Mouse (Mus musculus) spleen, postnatal 10 days (tissue): ENCODE measurements around the gene Rsu1.

ENCODE experiments used
- DNase-seq, 2 experiments: peaks; one replicate each; pipeline ENCODE4 v3.0.0; 2021 to 2022; ENCODE audit warnings: low spot score in 2 of 2

Gene Rsu1

DNA sequence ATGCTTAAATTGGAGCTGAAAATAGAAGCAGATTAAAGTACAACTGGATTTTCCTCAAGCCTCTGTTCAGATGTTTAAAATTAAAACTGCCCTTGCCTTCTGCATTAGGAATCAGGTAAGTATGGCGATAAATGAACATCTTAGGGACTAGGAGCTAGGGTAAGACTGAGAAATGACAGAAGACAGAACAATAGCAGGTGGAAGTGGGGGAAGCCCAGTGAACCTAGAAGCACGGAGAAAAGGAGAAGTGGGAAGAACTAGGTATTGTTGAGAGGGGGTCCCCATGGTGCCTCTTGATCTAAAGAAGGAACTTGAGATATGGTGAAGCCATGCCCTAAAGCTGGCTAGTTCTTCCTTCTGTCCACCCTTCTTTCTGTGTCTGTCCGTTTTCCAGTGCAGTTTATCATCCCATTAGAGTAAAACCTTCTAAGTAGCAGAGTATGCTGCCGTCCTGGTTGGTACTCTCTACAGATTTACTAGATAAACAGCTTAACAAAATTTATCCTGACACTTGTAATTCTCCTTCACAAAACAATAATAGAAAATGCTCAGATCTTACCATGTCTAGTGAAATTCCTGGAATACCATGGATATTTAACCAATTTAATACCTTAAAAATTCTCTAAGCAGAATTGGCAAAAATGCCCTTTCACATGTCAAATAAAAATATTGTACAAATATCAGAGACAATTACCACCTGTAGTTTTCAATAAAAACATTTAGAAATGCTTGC is 101.9 kb downstream of the Rsu1 start:
- DNase-seq: no peak

DNA sequence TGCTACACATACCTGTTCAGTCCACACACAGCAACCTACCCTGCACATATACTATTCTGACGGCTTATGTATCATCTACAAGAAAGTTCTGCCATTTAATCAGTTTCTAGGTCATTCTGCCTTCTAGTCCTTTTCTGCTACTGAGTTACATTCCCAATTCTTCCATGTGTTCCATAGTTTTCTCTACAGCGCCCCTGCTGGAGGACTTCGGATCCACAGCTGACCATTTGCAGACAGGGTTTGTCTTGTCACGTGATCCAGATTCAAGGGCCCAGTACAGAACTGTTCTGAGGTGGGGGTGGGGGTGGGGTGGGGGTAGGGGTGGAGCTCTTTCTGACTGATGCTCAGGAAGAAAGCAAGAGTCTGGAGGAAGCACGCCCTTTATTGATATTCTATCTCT is 102.5 kb downstream of the Rsu1 start:
- peak in 1 of 2 experiments; percentile 29 for DNase-seq

- DNase-seq: no peak
Observed at GRCm38 (mm10) chr2:13161717-13162116, 109.5 kb downstream of the Rsu1 start.

GRCm38 (mm10) chr2:13145245-13145644 is 126.0 kb downstream of the Rsu1 start:
- no peak for DNase-seq

GRCm38 (mm10) chr2:13134890-13135289 is 136.3 kb downstream of the Rsu1 start:
- DNase-seq: no peak

DNA sequence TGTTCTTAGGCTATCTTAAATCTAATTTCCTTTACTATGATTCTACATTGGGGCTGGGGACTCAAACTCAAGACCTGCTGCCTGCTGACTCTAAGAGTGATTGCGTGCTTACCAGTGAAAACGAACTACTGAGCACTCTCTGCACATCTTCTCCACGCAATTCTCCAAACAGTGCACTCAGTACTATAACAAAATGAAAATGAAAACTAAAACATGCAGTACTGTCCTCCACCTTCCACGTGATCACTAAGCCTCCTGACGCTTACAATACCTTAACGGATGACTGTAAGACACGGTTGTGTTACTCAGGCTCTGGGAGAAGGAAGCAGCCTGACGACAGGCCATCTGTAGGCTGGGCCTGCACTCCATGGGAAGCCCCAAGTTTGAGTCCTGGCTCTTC is 138.4 kb downstream of the Rsu1 start:
- no peak for DNase-seq

DNA sequence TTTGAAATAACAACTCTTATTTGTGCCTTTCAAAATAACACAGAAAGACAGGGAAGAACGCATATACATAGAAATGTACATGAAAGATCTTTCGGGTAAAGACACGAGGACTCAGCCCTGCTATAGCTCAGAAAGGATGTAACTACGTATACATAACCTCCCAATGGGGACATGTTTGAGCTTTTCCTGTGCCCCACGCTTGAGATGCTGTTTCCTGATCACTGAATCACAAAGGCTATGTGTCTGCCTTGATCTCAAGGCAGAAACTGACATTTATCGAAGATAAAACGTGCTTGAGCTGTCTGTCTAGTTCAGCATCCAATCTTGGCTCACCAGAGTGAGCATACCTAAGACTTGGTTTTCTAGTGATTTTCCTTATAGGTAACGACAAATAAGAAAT is 138.8 kb downstream of the Rsu1 start:
- no peak for DNase-seq

DNA sequence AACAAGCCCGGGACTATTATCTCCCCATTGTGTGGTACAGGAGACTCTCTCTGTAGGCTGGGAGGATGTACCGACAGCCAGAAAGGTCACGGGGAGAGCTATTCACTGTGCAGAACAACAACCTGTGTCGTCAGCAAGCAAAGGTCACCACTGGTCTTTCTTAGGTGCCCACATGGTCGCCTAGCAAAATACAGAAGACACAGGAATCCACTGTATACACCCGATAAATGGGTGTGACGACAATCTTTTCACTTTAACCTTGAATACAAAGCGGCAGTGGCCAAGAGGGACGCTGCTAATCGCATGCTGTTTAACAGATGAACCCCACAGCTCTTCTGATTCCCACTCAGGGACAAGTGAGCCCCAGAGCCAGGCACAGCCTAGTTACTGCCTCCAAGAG is 141.4 kb downstream of the Rsu1 start:
- no peak for DNase-seq

DNA sequence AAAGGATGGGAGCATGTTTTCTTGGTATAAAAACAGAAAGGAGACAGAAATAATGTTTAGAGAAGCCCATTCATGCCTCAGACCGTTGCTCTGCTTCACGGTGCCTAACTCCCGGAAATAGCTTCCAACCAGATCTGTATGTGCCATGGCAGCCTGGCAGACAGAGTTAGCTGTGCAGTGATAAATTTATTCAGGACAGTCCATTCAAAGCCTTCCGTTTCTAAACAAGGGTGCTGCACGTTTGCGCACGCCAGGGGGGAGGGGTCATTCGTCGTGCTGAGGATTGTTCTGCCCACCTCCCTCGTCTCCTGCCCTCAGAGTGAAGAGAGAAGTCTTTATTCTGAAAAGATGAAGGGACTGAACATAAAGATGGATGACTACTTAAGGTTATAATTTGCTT is 141.9 kb downstream of the Rsu1 start:
- DNase-seq: no peak

- DNase-seq: no peak
Observed at GRCm38 (mm10) chr2:13120461-13120860, 150.8 kb downstream of the Rsu1 start.

GRCm38 (mm10) chr2:13117896-13118295 is 153.3 kb downstream of the Rsu1 start:
- DNase-seq: no peak

DNA sequence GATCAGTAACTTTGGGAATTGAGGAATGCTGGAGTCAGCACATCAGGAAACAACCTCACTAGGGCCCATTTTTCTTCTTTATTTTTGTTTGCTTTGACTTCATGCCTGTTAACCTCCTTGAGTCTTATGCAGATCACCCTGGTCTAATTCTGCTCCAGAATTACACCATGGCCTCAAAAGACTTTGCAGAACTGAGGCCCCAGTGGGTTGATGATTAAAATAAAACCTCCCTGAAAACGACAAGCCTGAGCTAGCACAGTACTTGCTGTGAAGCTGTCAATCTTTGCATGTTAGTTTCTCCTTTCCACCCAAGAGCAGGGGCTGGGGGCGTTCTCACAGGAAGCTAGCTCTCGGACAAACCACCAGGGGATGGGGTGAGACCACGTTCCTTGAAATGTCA is 164.7 kb downstream of the Rsu1 start:
- no peak for DNase-seq

GRCm38 (mm10) chr2:13104388-13104787 is 166.8 kb downstream of the Rsu1 start:
- DNase-seq: no peak

DNA sequence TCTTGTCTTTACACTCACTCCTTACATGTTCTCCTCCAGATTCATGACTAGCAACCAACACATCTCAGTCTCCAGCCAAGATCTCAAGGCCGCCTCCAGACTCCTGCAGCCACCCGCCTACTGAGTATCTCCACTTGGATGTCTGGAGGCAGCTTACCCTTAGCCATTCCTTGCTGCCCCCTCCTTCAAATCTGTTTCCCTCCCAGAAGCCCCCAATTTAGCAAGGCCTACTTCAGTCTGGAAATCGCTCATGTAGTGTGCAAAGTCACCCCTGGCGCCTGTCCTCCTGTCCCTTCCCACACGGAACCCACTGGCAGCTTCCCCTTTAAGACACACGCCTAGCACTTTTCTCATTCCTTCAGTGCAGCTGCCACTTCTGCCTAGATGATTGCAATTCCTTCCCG is 167.4 kb downstream of the Rsu1 start:
- no peak for DNase-seq

GRCm38 (mm10) chr2:13094045-13094444 is 177.2 kb downstream of the Rsu1 start:
- DNase-seq: no peak

DNA sequence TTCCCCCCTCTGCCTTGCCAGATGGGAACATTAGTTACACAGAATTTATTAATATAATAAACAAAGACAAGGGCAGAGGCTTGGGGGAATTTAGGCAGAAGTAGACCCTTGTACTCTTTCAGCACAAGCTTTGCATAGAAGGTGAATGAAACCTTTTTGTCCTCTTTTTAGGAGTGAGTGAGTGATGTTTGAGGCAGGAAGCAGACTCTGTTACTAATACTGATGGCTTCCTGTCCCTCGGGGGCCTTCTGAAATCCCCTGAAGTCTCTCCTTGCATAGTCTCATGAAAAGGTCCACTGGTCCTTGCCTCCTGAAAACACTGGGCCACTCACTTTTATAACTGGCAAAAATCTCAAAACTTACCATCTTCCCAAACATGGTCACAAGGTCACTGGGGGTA is 177.6 kb downstream of the Rsu1 start:
- DNase-seq: no peak

- no peak for DNase-seq
Observed at GRCm38 (mm10) chr2:13091399-13092015, 179.7 kb downstream of the Rsu1 start.

- DNase-seq: no peak
Observed at GRCm38 (mm10) chr2:13090841-13091240, 180.4 kb downstream of the Rsu1 start.

DNA sequence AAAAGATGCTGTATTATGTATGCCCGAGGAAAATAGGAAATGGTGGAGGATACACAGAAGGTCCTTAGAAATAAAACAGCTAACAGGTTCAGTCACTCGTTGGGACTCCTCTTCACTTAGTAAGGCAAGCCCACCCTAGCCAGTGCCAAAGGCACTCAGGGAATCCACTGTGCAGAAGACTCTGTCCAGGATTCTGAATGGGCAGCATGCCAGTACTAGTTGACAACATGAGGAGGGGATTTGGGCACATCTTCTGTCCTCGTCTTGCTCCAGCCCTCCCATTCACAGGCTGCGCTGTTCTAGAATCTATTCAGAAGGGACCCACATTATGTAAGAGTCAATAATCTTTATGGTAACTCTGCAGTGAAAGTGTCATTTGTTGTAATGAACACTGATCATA is 181.4 kb downstream of the Rsu1 start:
- DNase-seq: no peak

DNA sequence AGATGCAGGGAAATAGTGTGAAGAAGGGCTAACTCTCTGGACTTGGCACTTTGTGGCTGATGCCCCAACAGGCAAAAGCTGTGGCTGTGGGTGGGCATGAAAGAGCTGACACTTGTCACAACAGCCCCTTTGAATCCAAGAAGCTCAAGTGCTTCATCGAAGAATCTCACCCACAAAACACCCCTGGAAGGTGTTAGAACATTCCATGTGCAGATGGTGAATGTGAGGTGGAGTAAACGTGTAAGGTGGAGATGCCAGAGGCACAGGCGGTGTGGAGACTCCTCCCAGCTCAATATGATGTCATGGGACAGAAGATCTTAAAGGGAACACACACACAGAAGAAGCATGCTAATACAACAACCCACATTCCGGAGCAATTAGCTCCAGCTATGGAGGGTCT is 182.9 kb downstream of the Rsu1 start:
- no peak for DNase-seq

DNA sequence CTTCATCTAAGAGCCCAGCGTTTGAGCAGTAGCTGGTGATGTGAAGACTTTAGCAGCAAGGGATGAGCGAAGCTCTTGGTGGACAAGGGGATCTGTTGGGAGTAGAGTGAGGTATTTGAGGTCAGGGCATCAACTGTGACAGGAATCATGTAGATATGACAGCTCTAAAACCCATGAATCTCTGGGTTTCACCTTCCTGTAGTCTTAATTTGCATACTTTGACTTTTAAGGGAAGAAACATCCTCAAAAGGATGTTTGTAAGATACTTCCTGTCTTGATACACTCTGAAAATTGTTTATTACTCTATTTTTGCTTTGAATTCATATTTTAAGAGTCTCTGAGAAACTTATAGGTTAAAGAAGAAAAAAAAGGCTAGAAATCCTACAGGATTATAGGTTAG is 183.4 kb downstream of the Rsu1 start:
- DNase-seq: no peak

DNA sequence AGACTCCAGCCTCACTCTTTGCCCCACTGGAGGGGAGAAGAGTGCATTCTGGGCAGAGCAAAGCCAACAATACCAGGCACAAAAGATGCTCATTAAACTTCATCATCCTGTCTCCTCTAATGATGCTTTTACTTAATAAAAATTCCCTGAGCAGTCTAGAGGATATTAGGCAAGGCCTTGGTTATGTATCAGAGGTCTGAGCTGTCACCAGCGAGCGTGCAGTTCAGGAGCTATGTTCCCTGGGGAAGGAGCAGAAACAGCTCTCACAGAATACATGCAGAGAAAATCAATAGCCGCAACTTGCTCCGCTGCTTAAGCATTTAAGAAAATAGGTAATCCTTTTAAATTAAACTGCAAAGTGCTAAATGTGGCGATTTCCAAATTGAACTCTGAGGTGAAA is 187.0 kb downstream of the Rsu1 start:
- no peak for DNase-seq

- no peak for DNase-seq
Observed at GRCm38 (mm10) chr2:13080476-13080875, 190.7 kb downstream of the Rsu1 start.

DNA sequence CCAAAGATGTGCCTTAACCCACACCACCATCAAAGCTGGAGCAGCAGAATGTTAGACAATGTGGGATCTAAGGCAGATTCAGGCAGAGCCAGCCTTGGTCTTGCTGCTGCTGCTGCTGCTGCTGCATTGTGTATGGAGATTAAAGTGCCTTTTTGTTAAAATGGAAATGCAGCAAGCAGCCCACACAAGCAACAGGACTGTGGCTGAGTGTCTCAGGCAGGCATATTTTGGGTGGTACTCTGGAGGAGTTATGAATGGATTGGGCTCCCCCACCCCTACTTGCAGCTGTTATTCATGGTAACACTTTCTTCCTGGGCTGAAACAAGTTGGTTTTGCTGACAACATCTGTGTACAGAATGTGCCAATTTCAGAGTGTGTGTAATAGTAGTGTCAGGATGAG is 199.0 kb downstream of the Rsu1 start:
- no peak for DNase-seq
